Mouse (Mus musculus) lung, embryonic 16.5 days (tissue): ENCODE data around the gene Med6. TPM values are rescaled to one million over a fixed set of nuclear protein-coding genes. Genes with fewer than 3 reads are reported as not detected.

Experiments used
- ATAC-seq: fragments of 200-750 bp; cut with Nextera tagmentation; 2 replicates; pipeline ENCODE4 v1.8.0; 2017; ENCODE audit warnings: low read depth, mild to moderate bottlenecking, moderate library complexity
- H3K27ac ChIP-seq: fragments of 300-500 bp; sonication (generic); 2 replicates; pipeline ENCODE4 v1.5.1; 2014; ENCODE audit warnings: mild to moderate bottlenecking, control low read depth, low read length
- H3K27me3 ChIP-seq: fragments of 300-500 bp; sonication (generic); 2 replicates; pipeline ENCODE4 v1.6.1; 2014; ENCODE audit warnings: low read depth, low read length, mixed read lengths; ENCODE audit not compliant: control insufficient read depth, insufficient read depth
- H3K36me3 ChIP-seq: fragments of 300-500 bp; sonication (generic); 2 replicates; pipeline ENCODE4 v1.6.1; 2014; ENCODE audit warnings: low read length; ENCODE audit not compliant: control insufficient read depth, insufficient read depth
- H3K4me1 ChIP-seq: fragments of 300-500 bp; sonication (generic); replicated peaks from 2 replicates; pipeline ENCODE4 v1.6.1; 2014; ENCODE audit warnings: low read length, mixed read lengths; ENCODE audit not compliant: control insufficient read depth, insufficient read depth
- H3K4me2 ChIP-seq: fragments of 300-500 bp; sonication (generic); 2 replicates; pipeline ENCODE4 v1.6.1; 2014; ENCODE audit warnings: low read depth, low read length, control low read depth
- H3K4me3 ChIP-seq: fragments of 300-500 bp; sonication (generic); 2 replicates; pipeline ENCODE4 v1.5.1; 2014; ENCODE audit warnings: mild to moderate bottlenecking, low read length, control low read depth
- H3K9ac ChIP-seq: fragments of 300-500 bp; sonication (generic); 2 replicates; pipeline ENCODE4 v1.6.1; 2014; ENCODE audit warnings: low read length, control low read depth
- H3K9me3 ChIP-seq: fragments of 300-500 bp; sonication (generic); 2 replicates; pipeline ENCODE4 v1.6.1; 2016; ENCODE audit warnings: low read length; ENCODE audit not compliant: control insufficient read depth
- WGBS: fragments of 180-500 bp; shearing (Covaris S2); extraction: QIAGEN DNeasy Blood & Tissue Kit; methylation state at CpG from one replicate; pipeline ENCODE4 v1.1.7; 2014; 5-methylcytosine and 5-hydroxymethylcytosine counted together
- polyA plus RNA-seq: library from polyadenylated mRNA; unstranded; fragments of >200 nt; fragmentation: Nextera tagmentation; extraction: Ambion mirVana; gene quantifications from 2 replicates; pipeline ENCODE4 v1.2.1, GENCODE M21; 2015

The Med6 gene
- 58.5 and 61.9 TPM in 2 replicates for polyA plus RNA-seq

GRCm38 (mm10) chr12:81594902-81595671 lies at the start of gene Med6:
Gene Med6 (minus strand): TSS chr12:81595008.
- Histone ChIP-seq H3K36me3 (peaks cover 5% of the 10 kb centered on the region; the same call in 1 of the 2 replicates), H3K4me2 (peak within 1 kb of the TSS; percentile 84), H3K9ac (peak within 1 kb of the TSS; percentile 81), H3K27me3 (no peaks in the 10 kb centered on the region), H3K9me3 (no peaks in the 10 kb centered on the region), H3K4me3 (peak within 1 kb of the TSS; percentile 94), H3K4me1 (peaks cover 2% of the 10 kb centered on the region; the same call in 1 of the 2 replicates), H3K27ac (peak within 1 kb of the TSS; percentile 43)
- peak; percentile 100 for ATAC-seq
- 3% methylated on average over 36 of the region's 36 CpGs for whole genome bisulfite sequencing

DNA sequence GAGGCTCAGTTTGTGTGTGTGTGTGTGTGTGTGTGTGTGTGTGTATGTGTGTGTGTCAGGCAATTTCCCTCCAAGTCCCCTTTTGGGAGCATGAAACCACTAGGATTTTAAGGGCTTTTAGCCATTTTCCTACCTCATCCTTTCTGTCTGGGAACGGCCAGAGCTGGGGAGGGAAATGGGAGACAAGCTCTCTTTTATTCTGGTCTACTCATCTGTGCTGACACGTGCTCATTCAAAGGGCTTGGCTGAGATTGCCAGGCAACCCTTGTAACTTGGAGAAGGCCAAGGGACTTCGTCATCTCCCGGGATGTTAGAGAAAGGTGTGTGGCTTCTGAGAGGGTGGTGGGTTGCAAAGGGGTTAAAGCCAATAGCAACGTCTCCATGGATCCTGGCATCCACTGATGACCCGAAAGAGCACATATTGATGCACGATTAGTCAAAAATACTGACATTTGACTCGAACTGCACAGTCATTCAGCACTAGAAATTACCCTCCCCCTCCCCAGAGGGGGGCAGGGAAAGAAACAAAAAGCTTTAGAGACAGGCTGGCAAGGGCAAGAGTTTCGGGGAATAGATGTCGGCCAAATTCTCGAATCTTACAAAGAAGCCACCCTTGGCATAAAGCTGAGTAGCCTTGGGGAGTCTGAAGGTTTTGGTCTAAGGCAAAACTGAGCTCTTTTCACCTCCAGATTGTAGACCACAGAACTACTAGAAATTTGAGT lies 47.7 kb upstream of the Med6 start:
- 65% methylated on average over 11 of the region's 11 CpGs for WGBS
- H3K4me3 ChIP-seq, result no peak overlapping the region
- no peak overlapping the region for H3K27ac ChIP-seq
- H3K36me3 ChIP-seq, result no peaks in the 10 kb centered on the region
- no peaks in the 10 kb centered on the region for H3K27me3 ChIP-seq
- no peak overlapping the region for H3K9ac ChIP-seq
- no peaks in the 10 kb centered on the region for H3K9me3 ChIP-seq
- H3K4me1 ChIP-seq, result no peaks in the 10 kb centered on the region
- H3K4me2 ChIP-seq, result no peak overlapping the region
- ATAC-seq, result no peak

DNA sequence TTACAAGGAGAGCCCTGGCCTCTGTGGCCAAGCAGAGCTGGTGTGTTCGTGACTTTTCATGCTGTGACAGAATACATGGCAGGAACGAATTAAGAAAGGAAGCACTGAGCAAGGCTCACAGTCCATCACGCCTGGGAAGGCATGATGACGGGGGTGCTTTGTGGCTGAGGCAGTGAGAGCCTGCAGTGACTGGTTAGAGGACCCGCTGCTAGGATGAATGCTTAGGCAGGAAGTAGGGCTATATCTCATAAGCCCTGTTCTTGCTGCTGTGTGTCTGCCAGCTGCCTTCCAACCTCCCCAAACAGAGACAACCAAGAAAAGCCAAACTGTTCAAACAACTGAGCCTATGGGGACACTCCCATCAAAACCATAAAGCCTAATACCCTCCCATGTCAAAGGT lies 45.8 kb upstream of the Med6 start:
- WGBS, result 48% methylated on average over 5 of the region's 5 CpGs
- H3K4me3 ChIP-seq, result no peak overlapping the region

DNA sequence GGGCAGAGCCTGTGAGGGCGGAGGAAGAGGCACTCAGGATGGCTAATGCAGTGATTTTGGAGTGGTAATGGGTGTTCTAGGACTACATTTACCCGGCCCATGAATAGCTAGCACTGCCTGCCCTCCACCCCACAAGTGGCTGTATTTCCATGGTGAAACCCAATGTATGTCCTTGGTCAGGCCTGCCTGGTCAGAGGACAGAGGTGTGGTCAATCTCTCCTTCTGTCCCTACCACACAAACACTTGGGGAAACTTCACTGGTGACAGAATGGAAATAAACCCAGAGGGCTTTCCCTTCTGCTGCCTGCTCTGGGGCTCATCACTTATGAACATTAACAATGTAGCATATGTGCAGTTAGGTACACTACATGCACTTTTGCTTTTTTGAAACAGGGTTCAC lies 38.4 kb upstream of the Med6 start:
- H3K9me3 ChIP-seq, result no peaks in the 10 kb centered on the region
- no peak overlapping the region for H3K27ac ChIP-seq
- 69% methylated on average over 2 of the region's 2 CpGs for WGBS
- ATAC-seq, result no peak
- H3K9ac ChIP-seq, result no peak overlapping the region
- no peaks in the 10 kb centered on the region; the same call in 1 of the 2 replicates for H3K4me1 ChIP-seq
- H3K27me3 ChIP-seq, result peaks cover 24% of the 10 kb centered on the region
- H3K36me3 ChIP-seq, result no peaks in the 10 kb centered on the region
- H3K4me2 ChIP-seq, result no peak overlapping the region
- no peak overlapping the region for H3K4me3 ChIP-seq

More for the DNA sequence above, 45.8 kb upstream of the Med6 start:
- H3K4me2 ChIP-seq, result no peak overlapping the region
- ATAC-seq, result no peak
- no peaks in the 10 kb centered on the region for H3K9me3 ChIP-seq
- H3K27ac ChIP-seq, result no peak overlapping the region
- H3K36me3 ChIP-seq, result no peaks in the 10 kb centered on the region
- H3K4me1 ChIP-seq, result no peaks in the 10 kb centered on the region
- H3K9ac ChIP-seq, result no peak overlapping the region
- H3K27me3 ChIP-seq, result no peaks in the 10 kb centered on the region

GRCm38 (mm10) chr12:81631661-81632401 lies 37.0 kb upstream of the Med6 start:
- H3K27ac ChIP-seq, result peak overlapping the region; percentile 77
- peak overlapping the region; percentile 68 for H3K4me2 ChIP-seq
- WGBS, result under 1% methylated on average over 27 of the region's 31 CpGs
- no peaks in the 10 kb centered on the region for H3K36me3 ChIP-seq
- peak overlapping the region; percentile 63 for H3K4me3 ChIP-seq
- ATAC-seq, result peak; percentile 39
- H3K27me3 ChIP-seq, result peaks cover 24% of the 10 kb centered on the region
- H3K4me1 ChIP-seq, result no peaks in the 10 kb centered on the region; the same call in 1 of the 2 replicates
- no peaks in the 10 kb centered on the region for H3K9me3 ChIP-seq
- H3K9ac ChIP-seq, result peak overlapping the region; percentile 72

DNA sequence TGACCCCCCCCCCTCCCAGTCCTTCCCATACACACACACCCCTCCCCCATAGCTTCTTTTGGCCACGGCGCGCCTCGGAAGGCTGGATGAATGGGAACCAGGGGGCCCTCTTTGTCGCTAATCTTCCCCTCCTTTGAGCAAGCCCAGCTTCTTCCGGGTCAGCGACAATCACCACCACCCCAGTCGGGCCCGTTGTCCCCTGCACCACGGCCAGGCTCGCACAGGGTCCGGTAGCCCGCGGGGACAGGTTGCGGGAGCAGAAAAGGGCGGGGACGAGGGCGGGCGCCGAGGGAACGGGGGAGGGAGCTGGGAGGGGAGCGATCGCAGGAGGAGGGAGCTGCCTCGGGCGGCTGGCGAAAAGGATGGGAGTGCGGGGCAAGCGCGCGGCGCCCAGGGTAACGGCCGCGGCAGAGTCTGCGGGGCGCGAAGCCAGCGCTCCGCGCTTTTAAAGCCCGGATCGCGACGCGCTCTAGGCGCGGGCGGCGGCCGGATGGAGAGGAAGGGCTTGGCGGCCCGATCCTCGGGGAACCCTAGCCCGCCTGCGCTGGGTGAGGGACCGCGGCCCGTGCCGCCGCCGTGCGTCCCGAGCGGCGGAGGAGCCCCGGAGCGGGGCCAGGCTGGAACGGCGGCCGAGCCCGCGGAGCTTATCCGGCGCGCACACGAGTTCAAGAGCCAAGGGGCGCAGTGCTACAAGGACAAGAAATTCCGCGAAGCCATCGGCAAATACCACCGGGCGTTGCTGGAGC lies 36.3 kb upstream of the Med6 start, which contains the start of gene Ttc9:
Ttc9 (plus strand) TSS at position 335 of the 746 bp plus-strand sequence.
- Histone ChIP-seq H3K27ac (peak within 1 kb of the TSS; percentile 77), H3K27me3 (peaks cover 24% of the 10 kb centered on the region), H3K36me3 (no peaks in the 10 kb centered on the region), H3K4me1 (no peaks in the 10 kb centered on the region; the same call in 1 of the 2 replicates), H3K9me3 (no peaks in the 10 kb centered on the region), H3K4me2 (peak within 1 kb of the TSS; percentile 68), H3K4me3 (peak within 1 kb of the TSS; percentile 63), H3K9ac (peak within 1 kb of the TSS; percentile 72)
- under 1% methylated on average over 61 of the region's 82 CpGs for WGBS
- peak; percentile 76 for ATAC-seq

GRCm38 (mm10) chr12:81630520-81630914 lies 35.7 kb upstream of the Med6 start:
- Histone ChIP-seq H3K27ac (peak overlapping the region; percentile 77), H3K27me3 (peaks cover 24% of the 10 kb centered on the region), H3K36me3 (no peaks in the 10 kb centered on the region), H3K4me2 (peak overlapping the region; percentile 68), H3K4me1 (no peaks in the 10 kb centered on the region; the same call in 1 of the 2 replicates), H3K9ac (peak overlapping the region; percentile 72), H3K9me3 (no peaks in the 10 kb centered on the region), H3K4me3 (peak overlapping the region; percentile 63)
- ATAC-seq, result peak; percentile 73
- WGBS, result 3% methylated on average over 16 of the region's 16 CpGs

DNA sequence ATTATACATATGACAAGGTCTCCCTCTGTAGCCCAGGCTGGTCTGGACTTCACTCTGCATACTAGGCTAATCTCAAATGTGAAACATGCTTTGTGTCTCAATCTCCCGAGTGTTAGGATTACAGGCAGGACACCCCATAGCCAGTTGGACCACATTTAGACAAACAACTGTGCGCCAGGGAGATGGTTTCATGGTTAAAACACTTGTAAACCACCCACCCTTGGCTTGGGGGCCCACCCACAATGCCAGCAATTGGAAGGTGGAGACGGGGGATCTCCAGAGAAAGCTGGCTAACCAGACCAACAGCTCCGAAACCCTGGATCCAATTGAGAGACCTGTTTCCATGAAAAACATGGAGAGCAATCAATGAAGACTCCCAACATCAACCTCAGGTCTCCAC lies 33.3 kb upstream of the Med6 start:
- H3K4me1 ChIP-seq, result no peaks in the 10 kb centered on the region; the same call in 1 of the 2 replicates
- H3K9me3 ChIP-seq, result no peaks in the 10 kb centered on the region
- WGBS, result 61% methylated on average over 4 of the region's 4 CpGs
- H3K27me3 ChIP-seq, result peaks cover 22% of the 10 kb centered on the region
- ATAC-seq, result no peak
- H3K36me3 ChIP-seq, result no peaks in the 10 kb centered on the region
- H3K4me2 ChIP-seq, result no peak overlapping the region
- no peak overlapping the region for H3K27ac ChIP-seq
- no peak overlapping the region for H3K4me3 ChIP-seq
- H3K9ac ChIP-seq, result no peak overlapping the region
